Mouse (Mus musculus) hindbrain, postnatal 0 days (tissue): ENCODE measurements at regions not wholly inside any gene's neighbourhood (a gene's known extent, or its start where the extent isn't known, plus 50 kb on each side); places are given as distances from the start of the nearest gene placed in this dataset.

Experiments
- ATAC-seq: fragments of 200-750 bp; cut with Nextera tagmentation; 2 replicates; pipeline ENCODE4 v1.8.0; 2017; ENCODE audit warnings: mild to moderate bottlenecking, moderate TSS enrichment, moderate library complexity
- DNase-seq: peaks from one replicate; pipeline ENCODE4 v3.0.0-alpha.2; 2015; ENCODE audit warnings: low spot score
- H3K27ac ChIP-seq: fragments of 300-500 bp; sonication (generic); 2 replicates; pipeline ENCODE4 v1.5.1; 2014; ENCODE audit warnings: mild to moderate bottlenecking
- H3K27me3 ChIP-seq: fragments of 300-500 bp; sonication (generic); 2 replicates; pipeline ENCODE4 v1.6.1; 2014; ENCODE audit warnings: low read length, mixed read lengths; ENCODE audit not compliant: insufficient read depth
- H3K36me3 ChIP-seq: fragments of 300-500 bp; sonication (generic); 2 replicates; pipeline ENCODE4 v1.6.1; 2014; ENCODE audit warnings: low read length, mixed read lengths; ENCODE audit not compliant: insufficient read depth
- H3K4me1 ChIP-seq: fragments of 300-500 bp; sonication (generic); 2 replicates; pipeline ENCODE4 v1.6.1; 2014; ENCODE audit warnings: antibody characterized with exemption, low read length, mixed read lengths; ENCODE audit not compliant: insufficient read depth
- H3K4me2 ChIP-seq: fragments of 300-500 bp; sonication (generic); 2 replicates; pipeline ENCODE4 v1.6.1; 2014; ENCODE audit warnings: low read depth, mild to moderate bottlenecking, low read length, moderate library complexity, mixed read lengths
- H3K4me3 ChIP-seq: fragments of 300-500 bp; sonication (generic); 2 replicates; pipeline ENCODE4 v1.5.1; 2014; ENCODE audit warnings: low read length
- H3K9ac ChIP-seq: fragments of 300-500 bp; sonication (generic); replicated peaks from 2 replicates; pipeline ENCODE4 v1.6.1; 2014; ENCODE audit warnings: mild to moderate bottlenecking, low read length, moderate library complexity, mixed read lengths
- H3K9me3 ChIP-seq: fragments of 300-500 bp; sonication (generic); 2 replicates; pipeline ENCODE4 v1.6.1; 2016; ENCODE audit warnings: low read length, mixed read lengths
- CTCF ChIP-seq: IDR thresholded peaks from 2 replicates; pipeline ENCODE4 v1.5.1; 2016; ENCODE audit warnings: antibody characterized with exemption, control low read depth, low read depth
- WGBS: fragments of 180-500 bp; shearing (Covaris S2); extraction: QIAGEN DNeasy Blood & Tissue Kit; methylation state at CpG from one replicate; pipeline ENCODE4 v1.1.7; 2014; 5-methylcytosine and 5-hydroxymethylcytosine counted together

DNA sequence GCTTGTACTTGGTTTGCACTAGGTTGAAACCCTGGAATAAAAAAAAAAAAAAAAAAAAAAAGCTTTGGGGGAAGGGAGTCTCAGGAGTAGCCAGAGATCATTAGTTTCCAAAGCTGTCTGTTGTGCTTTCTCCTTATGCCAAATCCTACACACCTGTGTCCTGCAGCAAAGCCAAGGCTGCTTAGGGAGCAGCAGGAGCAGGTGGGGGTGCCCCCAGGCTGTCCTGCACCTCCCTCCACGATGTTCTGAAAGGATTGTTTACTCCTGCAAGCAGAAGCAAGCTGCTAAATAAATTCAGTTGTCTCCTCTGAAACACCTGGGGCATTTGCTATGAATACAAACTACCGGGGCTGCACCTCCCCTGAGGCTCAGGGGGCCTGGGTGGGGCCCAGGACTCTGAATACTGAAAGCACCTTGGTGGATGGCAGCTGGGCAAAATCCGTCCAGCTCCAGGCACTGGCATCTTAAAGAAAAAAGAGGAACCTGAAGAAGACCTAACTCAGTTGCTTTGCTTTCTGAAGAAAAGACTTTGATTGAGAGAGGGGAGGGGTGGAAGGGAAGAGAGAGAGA is 137.5 kb upstream of the Arl4c start:
- Histone ChIP-seq H3K27me3 (no peaks in the 10 kb centered on the region), H3K27ac (peak overlapping the region; percentile 28), H3K4me1 (peaks cover 13% of the 10 kb centered on the region), H3K4me3 (no peak overlapping the region), H3K36me3 (no peaks in the 10 kb centered on the region), H3K9me3 (no peaks in the 10 kb centered on the region), H3K4me2 (no peak overlapping the region), H3K9ac (no peak overlapping the region)
- TF ChIP-seq CTCF: no peak
- no peak for DNase-seq
- ATAC-seq: no peak
- WGBS: 13% methylated on average over 3 of the region's 3 CpGs

DNA sequence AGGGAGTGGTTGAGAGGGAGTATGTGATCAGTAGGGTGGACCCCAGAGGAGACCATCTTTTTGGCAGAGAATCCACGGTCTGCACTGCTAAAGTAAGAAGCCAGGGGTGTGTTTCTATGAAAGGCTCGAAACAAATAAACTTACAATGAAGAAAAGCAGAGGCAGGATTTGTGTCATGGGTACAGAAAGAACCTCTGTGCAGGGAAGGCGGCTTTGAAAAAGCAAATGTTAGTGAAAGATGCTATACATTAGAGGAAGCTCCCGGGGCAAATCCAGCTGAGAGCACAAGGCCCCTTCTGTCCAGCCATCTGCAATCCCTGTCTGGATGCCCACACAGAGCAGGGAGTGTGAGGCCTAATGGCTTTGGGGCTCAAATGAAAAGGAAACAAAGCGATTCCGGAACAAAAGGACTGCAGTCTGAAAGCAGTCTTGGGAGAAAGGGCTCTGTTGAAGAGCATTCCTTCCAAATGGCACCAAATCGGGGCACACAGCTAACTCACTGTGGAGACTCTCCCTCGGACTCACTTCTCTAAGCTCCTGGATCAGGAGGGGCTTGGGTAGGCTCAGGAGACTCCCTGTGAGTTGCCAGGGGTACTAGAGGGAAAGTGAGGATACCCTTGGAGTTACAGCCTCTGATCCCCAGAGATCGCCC is 138.1 kb upstream of the Arl4c start:
- H3K4me2 ChIP-seq: no peak overlapping the region
- H3K27ac ChIP-seq: peak overlapping the region; percentile 28
- TF ChIP-seq CTCF: no peak
- H3K36me3 ChIP-seq: no peaks in the 10 kb centered on the region
- no peaks in the 10 kb centered on the region for H3K9me3 ChIP-seq
- WGBS: 20% methylated on average over 9 of the region's 9 CpGs
- H3K27me3 ChIP-seq: no peaks in the 10 kb centered on the region
- peak; percentile 67 for DNase-seq
- H3K9ac ChIP-seq: no peak overlapping the region
- no peak overlapping the region for H3K4me3 ChIP-seq
- H3K4me1 ChIP-seq: peaks cover 13% of the 10 kb centered on the region
- peak; percentile 82 for ATAC-seq

DNA sequence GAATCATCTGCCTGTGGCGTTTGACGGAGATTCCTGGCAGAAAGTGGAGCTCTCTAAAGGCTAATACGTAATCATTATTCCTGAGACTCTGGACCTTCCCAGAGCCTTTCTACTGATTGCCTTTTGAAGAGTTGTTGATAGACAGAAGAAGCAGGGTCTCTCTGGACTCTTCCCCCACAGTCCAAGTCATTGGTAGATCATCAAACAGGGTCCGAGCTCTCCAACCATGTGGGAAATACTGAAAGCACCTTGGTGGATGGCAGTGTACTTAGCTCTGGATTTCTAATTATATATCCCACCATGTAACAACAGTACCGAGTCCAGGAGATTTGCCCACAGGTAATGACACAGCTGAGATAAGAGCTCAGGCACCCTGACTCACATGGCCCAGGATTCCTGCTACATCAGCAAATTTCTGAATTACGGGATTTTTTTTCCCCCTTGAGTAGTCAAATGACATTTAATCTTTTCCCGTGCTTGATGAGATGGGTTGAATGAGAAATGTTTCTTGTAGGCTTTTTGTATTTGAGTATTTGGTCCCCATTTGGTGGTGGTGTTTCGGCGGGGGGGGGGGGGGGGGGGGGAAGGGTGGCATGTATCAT is 139.1 kb upstream of the Arl4c start:
- Histone ChIP-seq H3K9me3 (no peaks in the 10 kb centered on the region), H3K36me3 (no peaks in the 10 kb centered on the region), H3K9ac (no peak overlapping the region), H3K4me3 (no peak overlapping the region), H3K27me3 (no peaks in the 10 kb centered on the region), H3K4me2 (no peak overlapping the region), H3K4me1 (peaks cover 13% of the 10 kb centered on the region), H3K27ac (no peak overlapping the region; the same call in 1 of the 2 replicates)
- WGBS: 75% methylated on average over 7 of the region's 9 CpGs
- no peak for ATAC-seq
- DNase-seq: no peak
- TF ChIP-seq CTCF: no peak

DNA sequence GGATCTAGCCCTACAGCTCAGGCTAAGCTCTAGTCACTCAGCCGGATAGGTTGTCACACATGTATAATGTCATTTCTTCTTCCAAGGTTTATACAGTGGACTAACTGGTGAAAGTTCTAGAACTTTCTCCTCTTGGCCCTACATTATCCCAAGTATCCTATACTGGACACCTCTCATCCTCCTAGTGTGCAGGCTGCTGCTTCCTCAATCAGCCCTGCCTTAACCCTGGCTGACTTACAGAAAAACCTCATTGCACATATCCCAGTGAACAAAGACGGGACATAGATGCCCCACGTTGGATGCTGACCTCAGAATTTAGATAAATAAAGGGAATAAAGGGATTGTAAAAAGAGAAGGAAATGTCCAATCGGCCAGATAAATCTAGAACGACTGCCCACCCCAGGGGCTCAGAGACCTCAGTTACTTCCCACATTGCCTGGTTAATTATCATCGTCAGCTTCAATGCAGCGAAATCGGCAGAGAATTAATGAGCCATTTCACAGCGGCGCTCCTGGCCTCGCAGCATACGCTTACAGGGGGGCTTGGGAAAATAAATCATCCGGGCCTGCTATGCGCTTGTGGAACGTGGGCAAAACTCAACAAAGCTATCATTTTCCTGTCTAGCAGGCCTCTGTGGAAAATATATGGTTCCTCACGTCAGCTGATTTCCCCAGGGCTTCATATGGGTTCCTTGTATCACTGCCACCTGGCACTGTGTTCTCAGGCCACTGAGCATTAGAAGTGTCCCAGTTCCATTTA is 145.5 kb upstream of the Arl4c start:
- Histone ChIP-seq H3K36me3 (no peaks in the 10 kb centered on the region), H3K9ac (no peak overlapping the region), H3K27ac (0 out of 2 replicates have a peak overlapping the region, but pooled peaks have one; percentile 11), H3K9me3 (no peaks in the 10 kb centered on the region), H3K4me1 (peaks cover 8% of the 10 kb centered on the region; the same call in 1 of the 2 replicates), H3K4me3 (no peak overlapping the region), H3K4me2 (peak overlapping the region; percentile 28; the same call in 1 of the 2 replicates), H3K27me3 (no peaks in the 10 kb centered on the region)
- 25% methylated on average over 16 of the region's 16 CpGs for WGBS
- no peak for TF ChIP-seq CTCF
- ATAC-seq (no peak), DNase-seq (peak; percentile 70)

DNA sequence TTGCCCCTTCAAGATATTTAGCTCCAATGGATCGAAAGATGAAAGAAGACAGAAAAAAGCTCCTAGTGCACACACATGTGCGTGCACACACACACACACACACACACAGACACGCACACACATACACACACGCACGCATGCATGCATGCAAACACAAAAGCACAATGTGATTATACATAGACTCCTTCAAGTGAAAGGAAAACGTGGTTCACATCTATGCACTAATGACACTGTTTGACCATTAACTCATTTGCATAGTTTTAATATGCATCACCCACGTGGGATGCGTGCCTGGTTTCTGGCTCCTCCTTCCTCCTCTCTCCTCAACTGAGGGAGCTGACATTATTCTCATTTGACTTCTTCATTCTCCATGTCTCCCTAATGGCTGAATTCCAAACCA is 146.2 kb upstream of the Arl4c start:
- H3K4me3 ChIP-seq: no peak overlapping the region
- peaks cover 8% of the 10 kb centered on the region; the same call in 1 of the 2 replicates for H3K4me1 ChIP-seq
- WGBS: 53% methylated on average over 8 of the region's 8 CpGs
- no peaks in the 10 kb centered on the region for H3K9me3 ChIP-seq
- no peak overlapping the region for H3K27ac ChIP-seq
- DNase-seq: peak; percentile 45
- H3K9ac ChIP-seq: no peak overlapping the region
- no peak for TF ChIP-seq CTCF
- H3K36me3 ChIP-seq: no peaks in the 10 kb centered on the region
- no peaks in the 10 kb centered on the region for H3K27me3 ChIP-seq
- ATAC-seq: 0 out of 2 replicates have a peak, but pooled peaks have one; percentile 18
- no peak overlapping the region for H3K4me2 ChIP-seq

DNA sequence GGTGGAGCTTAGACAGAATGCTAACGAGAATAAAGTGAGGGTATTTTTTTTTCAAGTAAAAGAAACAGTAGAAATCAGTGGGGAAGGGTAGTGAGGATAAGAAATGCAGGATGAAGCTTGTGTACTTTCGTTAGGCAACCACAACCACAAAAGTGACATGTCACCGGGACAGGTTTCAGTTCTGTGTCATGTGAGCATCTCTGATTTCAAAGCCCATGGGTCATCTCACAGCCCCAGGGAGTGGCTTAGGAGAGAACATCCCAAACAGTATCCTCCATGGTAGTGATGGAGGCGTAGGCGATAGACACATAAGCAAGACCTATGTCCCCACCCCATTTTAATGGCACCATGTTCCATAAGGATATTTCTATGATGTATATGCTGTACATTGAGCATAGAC is 147.4 kb upstream of the Arl4c start:
- no peaks in the 10 kb centered on the region for H3K36me3 ChIP-seq
- no peaks in the 10 kb centered on the region for H3K27me3 ChIP-seq
- ATAC-seq (no peak), DNase-seq (no peak)
- no peak overlapping the region for H3K27ac ChIP-seq
- peaks cover 8% of the 10 kb centered on the region; the same call in 1 of the 2 replicates for H3K4me1 ChIP-seq
- no peak overlapping the region for H3K4me2 ChIP-seq
- 88% methylated on average over 5 of the region's 5 CpGs for WGBS
- H3K9me3 ChIP-seq: no peaks in the 10 kb centered on the region
- no peak overlapping the region for H3K9ac ChIP-seq
- TF ChIP-seq CTCF: no peak
- no peak overlapping the region for H3K4me3 ChIP-seq
